Mouse (Mus musculus) cerebellum, adult 2 months (tissue): Measurements from ENCODE around the gene Cdc42ep4. TPM values are rescaled to one million over a fixed set of nuclear protein-coding genes. Genes with fewer than 3 reads are reported as not detected.

Experiments used
- DNase-seq, 2 experiments: peaks; one replicate each; pipeline ENCODE4 v3.0.0; 2021
- H3K27ac ChIP-seq: fragments of 200-500 bp; 2 replicates; pipeline ENCODE4 v1.5.1; 2012; ENCODE audit warnings: low read length, control low read depth, inconsistent platforms; ENCODE audit not compliant: insufficient read depth
- H3K27me3 ChIP-seq: fragments of 200-500 bp; 2 replicates; pipeline ENCODE4 v1.6.1; 2012; ENCODE audit warnings: inconsistent platforms, mild to moderate bottlenecking, low read length, moderate library complexity; ENCODE audit not compliant: control insufficient read depth, insufficient read depth
- H3K4me1 ChIP-seq: fragments of 200-500 bp; 2 replicates; pipeline ENCODE4 v1.6.1; 2011; ENCODE audit warnings: low read length; ENCODE audit not compliant: control insufficient read depth, insufficient read depth
- H3K4me3 ChIP-seq: fragments of 200-500 bp; replicated peaks from 2 replicates; pipeline ENCODE3; 2011; ENCODE audit warnings: mild to moderate bottlenecking, low read depth, low read length, control low read depth; ENCODE audit not compliant: insufficient read depth
- CTCF ChIP-seq: fragments of 200-500 bp; IDR thresholded peaks from 2 replicates; pipeline ENCODE4 v1.5.1; 2011; ENCODE audit warnings: low read depth, mild to moderate bottlenecking, control low read depth, low read length, moderate library complexity, borderline replicate concordance; ENCODE audit not compliant: insufficient read depth
- POLR2A ChIP-seq: fragments of 200-500 bp; IDR thresholded peaks from 2 replicates; pipeline ENCODE4 v1.6.1; 2011; ENCODE audit warnings: low read length, control low read depth, borderline replicate concordance; ENCODE audit not compliant: insufficient read depth
- WGBS: fragments of 180-500 bp; shearing (Covaris S2); methylation state at CpG from one replicate; pipeline ENCODE4 v1.1.7; 2018; 5-methylcytosine and 5-hydroxymethylcytosine counted together
- polyA plus RNA-seq: library from polyadenylated mRNA; depleted of rRNA; stranded (reverse); fragments of >200 nt; gene quantifications from 2 replicates; pipeline ENCODE4 v1.2.3, GENCODE M21; 2012; rRNA removed

The Cdc42ep4 gene
- polyA plus RNA-seq, 1 experiment: 73.8 TPM

DNA sequence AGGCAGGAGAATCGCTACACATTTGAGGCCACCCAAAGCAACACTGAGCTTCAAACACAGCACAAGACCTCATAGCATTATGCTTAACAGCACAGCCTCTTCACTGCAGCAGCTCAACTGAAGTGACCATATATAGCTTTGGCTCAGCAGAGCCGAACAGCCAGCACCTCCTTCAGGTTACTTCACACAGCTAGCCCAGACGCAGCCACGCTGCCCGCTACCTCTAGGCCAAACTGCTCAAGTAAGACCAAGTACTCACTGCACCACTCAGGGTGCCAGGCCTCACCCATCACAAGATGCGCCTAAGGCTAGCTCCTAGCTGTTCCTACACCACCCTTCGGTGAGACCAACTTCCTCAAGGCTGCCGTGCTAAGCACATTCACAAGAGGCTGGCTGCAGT lies 73.3 kb downstream of the Cdc42ep4 start:
- 45% methylated on average over 8 of the region's 8 CpGs for WGBS
- TF ChIP-seq POLR2A (no peak), CTCF (no peak)
- no peak overlapping the region for H3K27ac ChIP-seq

DNA sequence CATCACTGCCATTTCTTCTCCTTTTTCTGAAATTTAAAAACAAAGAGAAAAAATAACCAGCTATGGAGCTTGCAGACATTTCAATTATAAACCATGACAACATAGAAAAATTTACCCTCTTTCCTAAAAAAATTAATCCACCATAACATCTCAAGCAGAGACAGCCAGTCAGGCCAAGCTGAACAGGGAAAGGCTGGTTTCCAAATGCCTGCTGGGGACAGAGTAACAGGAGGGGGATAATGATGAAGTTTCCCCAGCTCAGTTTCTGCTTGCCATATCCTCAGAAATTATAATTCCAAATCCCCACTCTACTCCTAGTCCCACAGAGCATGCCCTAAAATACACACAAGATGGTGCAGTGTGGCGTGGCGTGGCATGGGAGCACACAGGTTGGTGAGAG lies 74.3 kb downstream of the Cdc42ep4 start:
- H3K4me1 ChIP-seq: peaks cover 19% of the 10 kb centered on the region
- no peak overlapping the region for H3K4me3 ChIP-seq
- H3K27ac ChIP-seq: no peak overlapping the region
- 70% methylated on average over 2 of the region's 2 CpGs for WGBS
- no peak for DNase-seq
- TF ChIP-seq POLR2A (no peak), CTCF (no peak)
- H3K27me3 ChIP-seq: no peaks in the 10 kb centered on the region

More for the DNA sequence above, 73.3 kb downstream of the Cdc42ep4 start:
- Histone ChIP-seq H3K4me3 (no peak overlapping the region), H3K27me3 (no peaks in the 10 kb centered on the region), H3K4me1 (peaks cover 15% of the 10 kb centered on the region)
- peak; percentile 36 to 40 for DNase-seq

Other genes starting within 250 kb of the Cdc42ep4 start
- gene Sstr2, start 132.5 kb downstream of the Cdc42ep4 start, polyA plus RNA-seq: 3.3 and 4.0 TPM in 2 replicates
- gene Cog1, start 102.7 kb downstream of the Cdc42ep4 start, polyA plus RNA-seq: 84.0 and 87.5 TPM in 2 replicates
- gene Slc39a11, start 101.8 kb downstream of the Cdc42ep4 start, polyA plus RNA-seq: 13.0 and 14.1 TPM in 2 replicates
- gene Fam104a, start 67.7 kb downstream of the Cdc42ep4 start, polyA plus RNA-seq: 32.5 and 32.9 TPM in 2 replicates
- 10.1 and 10.5 TPM in 2 replicates for gene D11Wsu47e, start 67.5 kb downstream of the Cdc42ep4 start, polyA plus RNA-seq
- 7.5 and 7.6 TPM in 2 replicates for gene Cpsf4l, start 41.9 kb downstream of the Cdc42ep4 start, polyA plus RNA-seq